Mouse (Mus musculus): ENCODE results near the gene Myl4.

Myl4 gene

DNA sequence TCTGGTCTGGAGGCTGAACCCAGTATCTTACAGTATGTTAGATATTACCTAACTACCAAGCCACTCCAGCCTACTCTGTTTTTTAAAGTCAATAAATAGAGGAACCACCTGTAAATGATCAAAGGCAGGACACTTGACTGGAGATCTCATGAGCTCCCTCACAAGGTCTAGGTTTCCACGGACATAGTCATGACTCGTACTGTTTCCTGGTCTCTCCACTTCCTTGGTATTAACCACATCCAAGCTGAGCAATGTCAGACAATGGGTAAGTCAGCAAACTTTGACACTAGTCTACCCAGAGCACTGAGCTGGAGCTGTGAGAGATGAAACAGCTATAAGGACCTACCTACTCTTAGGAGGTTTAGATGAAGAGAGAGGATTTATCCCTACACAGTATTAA lies 88.4 kb downstream of the Myl4 start:
- ChIA-PET POLR2A (interaction anchor here in 3 of 4 experiments (0.6 to 1.3 kb wide), 3 partner anchors 13 to 634 kb away, joined by 3 read pairs; no protein-coding TSS in a partner anchor), CTCF (no interaction called here)

DNA sequence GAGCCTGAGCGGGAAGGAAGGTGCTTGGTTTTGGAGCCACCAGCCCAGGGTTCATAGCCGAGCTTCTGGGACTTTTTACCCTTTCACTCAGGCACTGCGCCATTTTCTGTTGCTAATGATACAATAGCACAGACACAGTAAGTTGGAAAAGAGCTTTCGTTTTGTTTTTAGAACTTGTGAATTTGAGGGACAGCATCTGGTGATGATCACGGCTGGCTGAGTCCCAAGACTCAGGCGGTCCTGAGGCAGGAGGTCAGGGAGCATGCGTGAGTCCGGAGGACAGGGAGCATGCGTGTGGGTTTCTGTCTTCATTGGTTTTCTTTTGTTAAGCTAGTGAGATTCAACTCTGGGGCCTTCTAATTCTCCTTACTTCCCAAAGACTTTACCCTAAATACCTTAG lies 89.2 kb downstream of the Myl4 start:
- POLR2A ChIA-PET: interaction anchor here in 2 of 4 experiments (0.6 to 1.3 kb wide), 3 partner anchors 14 to 633 kb away, joined by 3 read pairs; no protein-coding TSS in a partner anchor
- CTCF ChIA-PET: no interaction called here

- ChIA-PET CTCF (no interaction called here), POLR2A (interaction anchor here in 2 of 4 experiments (0.5 to 1.3 kb wide), 2 partner anchors 15 to 554 kb away, joined by 3 to 4 read pairs; no protein-coding TSS in a partner anchor)
Measured at GRCm38 (mm10) chr11:104640894-104641293, 90.4 kb downstream of the Myl4 start.

DNA sequence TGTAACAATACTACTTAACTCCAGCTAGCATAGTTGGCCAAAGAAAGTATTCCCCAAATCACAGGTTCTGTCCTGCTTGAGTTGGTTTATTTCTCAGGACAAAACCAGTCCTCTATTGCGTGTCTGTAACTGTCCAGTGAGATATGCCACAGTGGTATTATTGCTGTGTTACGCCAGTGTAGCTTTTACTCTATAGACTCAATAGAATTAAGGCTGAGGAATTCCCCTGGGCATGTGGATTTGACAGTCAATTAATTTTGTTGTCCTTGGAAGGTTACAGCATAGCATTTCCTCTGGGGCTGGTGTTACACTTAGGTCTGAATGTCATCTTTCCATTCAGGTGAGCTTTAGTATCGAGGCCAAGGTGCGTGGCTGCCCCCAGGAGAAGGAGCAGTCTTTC lies 92.8 kb downstream of the Myl4 start:
- ChIA-PET POLR2A (no interaction called here), CTCF (no interaction called here)

Data from embryonic stem cell, embryonic (primary cell).